Mouse (Mus musculus): ENCODE measurements around the gene Laptm5. TPM values are rescaled to one million over a fixed set of nuclear protein-coding genes. Genes with fewer than 3 reads are reported as not detected.

Laptm5 gene
- total RNA-seq, 2 experiments from 2014 or later: 33.3 to 38.6 TPM

DNA sequence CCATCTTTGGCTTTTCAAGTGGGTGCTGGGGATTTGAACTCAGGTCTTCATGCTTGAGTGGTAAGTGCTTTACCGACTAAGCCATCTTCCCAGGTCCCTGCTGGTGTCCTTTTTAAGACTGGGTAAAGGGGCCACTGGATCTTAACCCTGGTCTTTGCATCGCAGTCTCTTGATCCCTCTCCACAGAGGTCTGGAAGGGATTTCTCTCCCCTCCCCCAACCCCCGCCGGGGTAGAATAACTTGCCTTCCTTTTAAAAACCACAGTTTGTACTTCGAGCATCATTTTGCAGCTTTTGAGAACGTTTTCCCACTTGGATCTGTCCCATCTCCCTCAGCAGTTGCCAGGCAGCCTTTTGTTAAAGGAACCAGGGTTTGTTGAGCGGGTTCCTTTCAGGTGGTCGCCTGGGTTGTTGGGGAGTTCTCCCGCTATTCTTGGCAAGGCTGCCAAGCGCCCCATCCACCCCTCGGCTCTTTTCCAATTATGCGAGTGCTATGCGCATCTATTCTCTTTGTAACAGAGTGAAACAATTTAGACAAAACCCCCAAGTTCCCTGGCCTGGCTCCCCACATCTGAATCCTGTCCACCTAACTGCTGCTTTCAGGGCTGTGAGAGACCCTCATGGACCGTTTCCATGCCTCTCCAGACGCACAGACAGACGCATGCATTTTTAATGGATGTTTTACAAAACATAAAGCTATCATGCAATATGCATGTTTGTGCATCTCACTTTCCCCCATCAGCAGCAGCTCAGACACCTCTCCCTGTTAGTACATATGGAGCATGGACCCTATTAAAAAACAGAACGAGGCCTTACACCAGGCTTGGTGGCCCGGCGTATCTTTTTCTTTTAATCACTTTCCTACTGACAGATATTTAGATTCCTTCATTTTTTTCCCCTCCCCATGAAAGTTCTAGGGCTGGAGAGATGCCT, 60.7 kb downstream of the Laptm5 start:
- intact Hi-C loops (cut with DNase I): no loop called here

DNA sequence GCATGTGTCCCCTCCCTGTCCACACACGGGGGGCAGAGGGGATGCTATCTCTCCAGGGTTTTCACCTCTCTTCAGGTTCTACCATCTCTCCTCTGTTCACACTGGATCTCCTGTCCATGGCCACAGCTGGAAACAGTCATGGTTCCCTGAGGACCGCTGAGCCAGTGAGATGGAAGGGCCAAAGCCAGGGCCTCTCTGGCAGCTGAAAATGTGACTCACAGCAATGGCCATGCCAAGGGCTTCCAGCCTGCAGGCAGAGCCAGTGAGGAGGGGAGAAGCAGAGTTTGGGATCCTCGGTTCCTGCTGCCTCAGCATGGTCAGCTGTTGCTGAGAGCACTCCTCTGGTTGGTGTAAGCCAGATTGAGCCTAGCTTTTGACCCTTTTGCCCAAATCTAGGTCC, 66.1 kb downstream of the Laptm5 start:
- DNase-seq (ENCODE audit: low spot score in 2 of 2): no peak
- intact Hi-C loops (cut with DNase I): no loop called here

More for the DNA sequence above, 60.7 kb downstream of the Laptm5 start:
- peak; percentile 31 to 33 for DNase-seq (ENCODE audit: low spot score in 2 of 2)

DNA sequence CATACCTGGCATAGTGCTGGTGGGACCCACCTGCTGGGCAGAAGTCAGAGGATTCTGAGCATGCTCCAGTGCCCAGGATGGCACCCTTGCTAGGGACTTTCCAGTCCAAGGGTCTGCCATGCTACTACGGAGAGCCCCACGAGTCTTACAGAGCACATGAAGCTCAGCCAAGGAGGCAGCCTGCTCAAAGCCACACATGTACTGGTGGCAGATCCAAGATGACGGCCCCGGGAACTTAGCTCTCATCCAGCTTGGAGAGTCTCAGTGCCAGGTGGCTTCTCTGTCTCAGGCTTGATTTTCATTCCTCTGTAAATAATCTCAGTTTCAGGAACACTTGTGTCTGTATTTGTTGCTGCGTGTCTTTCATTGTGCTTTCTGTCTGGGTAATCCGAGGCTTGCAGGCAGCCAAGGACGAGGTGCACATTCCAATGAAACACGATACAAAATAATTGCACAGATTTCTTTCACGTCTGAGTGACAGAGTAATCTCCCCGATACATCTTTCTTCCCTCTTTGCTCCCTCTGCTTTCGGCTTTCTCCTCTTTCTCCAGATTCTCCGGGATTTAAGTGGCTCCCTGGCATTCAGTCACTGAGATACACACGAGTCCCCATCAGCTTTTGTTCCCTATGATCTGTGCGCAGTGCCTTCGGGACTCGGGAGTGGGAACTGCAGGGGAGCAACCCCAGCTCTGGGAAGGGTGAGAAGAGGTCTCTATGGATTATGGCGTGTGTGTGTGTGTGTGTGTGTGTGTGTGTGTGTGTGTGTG, 71.7 kb downstream of the Laptm5 start:
- intact Hi-C loops (cut with DNase I): no loop called here
- no peak for DNase-seq (ENCODE audit: low spot score in 2 of 2)

Other genes with a start within 250 kb of the Laptm5 start
- 100 to 1,000 TPM; 100 to 125 TPM for gene Pum1, start 249.8 kb upstream of the Laptm5 start, total RNA-seq (2021)
- gene Sdc3, start 120.6 kb upstream of the Laptm5 start, total RNA-seq (2021): 100 to 1,000 TPM; 156 to 161 TPM
- gene Matn1, start 31.3 kb downstream of the Laptm5 start, total RNA-seq (2021): 1 to 10 TPM; 1.4 to 1.7 TPM